Mouse (Mus musculus): Measurements from ENCODE around the gene Trpc5.

The Trpc5 gene

DNA sequence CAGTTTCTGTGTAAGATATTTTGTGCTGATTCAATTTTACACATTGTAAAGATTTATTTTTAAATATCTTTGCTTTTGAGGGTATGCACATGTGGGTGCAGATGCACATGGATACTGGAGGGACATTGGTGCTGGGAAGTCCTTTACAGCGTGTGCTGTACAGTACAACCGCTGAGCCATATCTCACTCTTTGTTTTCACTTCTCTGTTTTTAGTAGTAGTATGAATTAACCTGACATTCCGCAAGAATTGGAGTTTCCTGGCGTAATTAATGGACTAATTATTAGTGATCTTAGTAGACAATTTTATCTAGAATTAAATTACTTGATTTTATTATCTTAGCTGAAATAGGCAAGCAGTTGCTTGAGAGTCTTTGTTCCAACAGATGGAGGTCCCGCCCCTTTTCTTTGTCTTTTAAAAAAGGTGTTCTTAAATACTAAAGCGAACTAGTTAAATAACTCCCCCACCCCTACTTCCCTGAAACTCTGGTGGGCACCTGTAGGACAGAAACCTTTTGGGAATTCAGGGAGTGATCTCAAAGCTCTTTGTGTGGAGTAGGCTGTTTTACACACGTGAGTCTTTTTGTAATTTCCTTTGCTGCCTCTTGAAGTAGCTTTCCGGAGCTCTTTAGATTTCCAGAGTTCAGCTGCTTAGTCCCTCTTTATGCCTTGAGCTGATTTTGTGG, 352.5 kb downstream of the Trpc5 start:
- no peak for DNase-seq (ENCODE audit: low read depth, low spot score)
